Mouse (Mus musculus) lung, embryonic 16.5 days (tissue): ENCODE results near the gene Clec16a. TPM values are rescaled to one million over a fixed set of nuclear protein-coding genes. Genes with fewer than 3 reads are reported as not detected.

Experiments used
- ATAC-seq: fragments of 200-750 bp; cut with Nextera tagmentation; 2 replicates; pipeline ENCODE4 v1.8.0; 2017; ENCODE audit warnings: low read depth, mild to moderate bottlenecking, moderate library complexity
- H3K27ac ChIP-seq: fragments of 300-500 bp; sonication (generic); 2 replicates; pipeline ENCODE4 v1.5.1; 2014; ENCODE audit warnings: mild to moderate bottlenecking, control low read depth, low read length
- H3K27me3 ChIP-seq: fragments of 300-500 bp; sonication (generic); 2 replicates; pipeline ENCODE4 v1.6.1; 2014; ENCODE audit warnings: low read depth, low read length, mixed read lengths; ENCODE audit not compliant: control insufficient read depth, insufficient read depth
- H3K36me3 ChIP-seq: fragments of 300-500 bp; sonication (generic); 2 replicates; pipeline ENCODE4 v1.6.1; 2014; ENCODE audit warnings: low read length; ENCODE audit not compliant: control insufficient read depth, insufficient read depth
- H3K4me1 ChIP-seq: fragments of 300-500 bp; sonication (generic); replicated peaks from 2 replicates; pipeline ENCODE4 v1.6.1; 2014; ENCODE audit warnings: low read length, mixed read lengths; ENCODE audit not compliant: control insufficient read depth, insufficient read depth
- H3K4me2 ChIP-seq: fragments of 300-500 bp; sonication (generic); 2 replicates; pipeline ENCODE4 v1.6.1; 2014; ENCODE audit warnings: low read depth, low read length, control low read depth
- H3K4me3 ChIP-seq: fragments of 300-500 bp; sonication (generic); 2 replicates; pipeline ENCODE4 v1.5.1; 2014; ENCODE audit warnings: mild to moderate bottlenecking, low read length, control low read depth
- H3K9ac ChIP-seq: fragments of 300-500 bp; sonication (generic); 2 replicates; pipeline ENCODE4 v1.6.1; 2014; ENCODE audit warnings: low read length, control low read depth
- H3K9me3 ChIP-seq: fragments of 300-500 bp; sonication (generic); 2 replicates; pipeline ENCODE4 v1.6.1; 2016; ENCODE audit warnings: low read length; ENCODE audit not compliant: control insufficient read depth
- WGBS: fragments of 180-500 bp; shearing (Covaris S2); extraction: QIAGEN DNeasy Blood & Tissue Kit; methylation state at CpG from one replicate; pipeline ENCODE4 v1.1.7; 2014; 5-methylcytosine and 5-hydroxymethylcytosine counted together
- polyA plus RNA-seq: library from polyadenylated mRNA; unstranded; fragments of >200 nt; fragmentation: Nextera tagmentation; extraction: Ambion mirVana; gene quantifications from 2 replicates; pipeline ENCODE4 v1.2.1, GENCODE M21; 2015

Clec16a gene
- polyA plus RNA-seq, 1 experiment from 2014 or later = 27.3 TPM

- WGBS = 54% methylated on average over 6 of the region's 6 CpGs
- no peaks in the 10 kb centered on the region for H3K27me3 ChIP-seq
- no peak overlapping the region for H3K27ac ChIP-seq
- H3K36me3 ChIP-seq = no peaks in the 10 kb centered on the region
- no peak overlapping the region for H3K9ac ChIP-seq
- no peaks in the 10 kb centered on the region for H3K9me3 ChIP-seq
- H3K4me2 ChIP-seq = no peak overlapping the region
- H3K4me3 ChIP-seq = no peak overlapping the region
- peaks cover 29% of the 10 kb centered on the region for H3K4me1 ChIP-seq
- ATAC-seq = no peak
Measured at GRCm38 (mm10) chr16:10719971-10720370, 174.8 kb downstream of the Clec16a start.

GRCm38 (mm10) chr16:10722882-10723544 lies 177.9 kb downstream of the Clec16a start:
- H3K27ac ChIP-seq = peak overlapping the region; percentile 1
- no peaks in the 10 kb centered on the region for H3K36me3 ChIP-seq
- H3K27me3 ChIP-seq = no peaks in the 10 kb centered on the region
- 27% methylated on average over 1 of the region's 1 CpGs for WGBS
- ATAC-seq = no peak
- no peaks in the 10 kb centered on the region for H3K9me3 ChIP-seq
- no peak overlapping the region for H3K4me2 ChIP-seq
- peaks cover 42% of the 10 kb centered on the region for H3K4me1 ChIP-seq
- no peak overlapping the region for H3K9ac ChIP-seq
- H3K4me3 ChIP-seq = no peak overlapping the region

- peak; percentile 58 for ATAC-seq
- Histone ChIP-seq H3K27me3 (no peaks in the 10 kb centered on the region), H3K9ac (no peak overlapping the region), H3K36me3 (no peaks in the 10 kb centered on the region), H3K27ac (peak overlapping the region; percentile 15), H3K4me2 (no peak overlapping the region), H3K4me3 (no peak overlapping the region), H3K9me3 (no peaks in the 10 kb centered on the region), H3K4me1 (peaks cover 47% of the 10 kb centered on the region)
- WGBS = 36% methylated on average over 5 of the region's 5 CpGs
Measured at GRCm38 (mm10) chr16:10723816-10724647, 178.9 kb downstream of the Clec16a start.

- Histone ChIP-seq H3K4me3 (no peak overlapping the region), H3K4me1 (peaks cover 45% of the 10 kb centered on the region), H3K27me3 (no peaks in the 10 kb centered on the region), H3K27ac (no peak overlapping the region; the same call in 1 of the 2 replicates), H3K9ac (no peak overlapping the region), H3K9me3 (no peaks in the 10 kb centered on the region), H3K4me2 (no peak overlapping the region), H3K36me3 (no peaks in the 10 kb centered on the region)
- WGBS = 69% methylated on average over 2 of the region's 2 CpGs
- no peak for ATAC-seq
Measured at GRCm38 (mm10) chr16:10725156-10725555, 180.0 kb downstream of the Clec16a start.

DNA sequence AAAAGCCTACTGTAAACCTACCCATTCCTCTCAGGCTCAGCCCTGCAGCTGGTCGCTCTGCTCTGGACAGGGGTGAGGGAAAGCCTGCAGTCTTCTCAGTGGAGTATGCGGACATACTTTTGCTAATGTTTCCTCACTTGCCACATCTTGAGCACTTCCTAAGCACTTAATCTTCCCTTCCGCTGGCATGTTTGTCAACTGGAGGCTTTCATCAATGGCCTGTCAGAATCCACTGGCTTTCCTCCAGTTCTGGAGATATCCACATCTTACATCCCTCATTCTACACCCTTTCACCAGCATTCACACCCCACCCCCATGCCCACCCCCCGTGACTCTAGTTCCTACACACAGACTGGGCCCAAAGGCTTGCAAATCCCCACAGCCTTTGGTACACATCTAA lies 182.5 kb downstream of the Clec16a start:
- WGBS = 18% methylated on average over 4 of the region's 4 CpGs
- Histone ChIP-seq H3K4me1 (peaks cover 38% of the 10 kb centered on the region), H3K9ac (no peak overlapping the region), H3K4me3 (no peak overlapping the region), H3K4me2 (no peak overlapping the region), H3K27ac (peak overlapping the region; percentile 68), H3K27me3 (no peaks in the 10 kb centered on the region), H3K36me3 (no peaks in the 10 kb centered on the region), H3K9me3 (no peaks in the 10 kb centered on the region)
- ATAC-seq = peak; percentile 85

GRCm38 (mm10) chr16:10728886-10729285 lies 183.7 kb downstream of the Clec16a start:
- H3K4me3 ChIP-seq = no peak overlapping the region
- WGBS = 55% methylated on average over 3 of the region's 3 CpGs
- H3K4me2 ChIP-seq = no peak overlapping the region
- no peaks in the 10 kb centered on the region for H3K9me3 ChIP-seq
- H3K36me3 ChIP-seq = no peaks in the 10 kb centered on the region
- H3K9ac ChIP-seq = no peak overlapping the region
- no peak overlapping the region for H3K27ac ChIP-seq
- no peaks in the 10 kb centered on the region for H3K27me3 ChIP-seq
- H3K4me1 ChIP-seq = peaks cover 27% of the 10 kb centered on the region
- no peak for ATAC-seq

DNA sequence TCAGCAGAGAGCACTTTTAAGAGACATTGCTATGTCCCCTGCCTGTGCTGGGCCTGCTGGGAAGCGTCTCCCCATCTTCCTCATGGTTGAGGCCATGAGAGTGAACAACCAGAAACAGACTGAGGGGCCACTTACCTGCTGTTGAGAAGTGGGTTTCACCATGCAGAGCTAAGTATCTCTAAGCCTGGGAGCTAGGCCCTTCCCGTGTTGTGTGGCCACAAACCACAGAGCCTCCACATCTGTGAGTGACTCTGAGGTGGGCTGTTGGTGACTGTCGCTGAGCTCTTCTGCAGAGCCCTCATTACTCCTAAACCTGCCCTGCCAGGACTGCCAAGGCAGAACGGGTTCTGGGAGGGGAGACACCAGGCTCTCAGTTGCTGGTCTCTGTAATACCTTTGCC lies 185.8 kb downstream of the Clec16a start:
- Histone ChIP-seq H3K27ac (no peak overlapping the region), H3K9ac (no peak overlapping the region), H3K4me1 (peaks cover 23% of the 10 kb centered on the region), H3K27me3 (no peaks in the 10 kb centered on the region), H3K9me3 (no peaks in the 10 kb centered on the region), H3K4me2 (no peak overlapping the region), H3K36me3 (no peaks in the 10 kb centered on the region), H3K4me3 (no peak overlapping the region)
- no peak for ATAC-seq
- WGBS = 77% methylated on average over 4 of the region's 4 CpGs

DNA sequence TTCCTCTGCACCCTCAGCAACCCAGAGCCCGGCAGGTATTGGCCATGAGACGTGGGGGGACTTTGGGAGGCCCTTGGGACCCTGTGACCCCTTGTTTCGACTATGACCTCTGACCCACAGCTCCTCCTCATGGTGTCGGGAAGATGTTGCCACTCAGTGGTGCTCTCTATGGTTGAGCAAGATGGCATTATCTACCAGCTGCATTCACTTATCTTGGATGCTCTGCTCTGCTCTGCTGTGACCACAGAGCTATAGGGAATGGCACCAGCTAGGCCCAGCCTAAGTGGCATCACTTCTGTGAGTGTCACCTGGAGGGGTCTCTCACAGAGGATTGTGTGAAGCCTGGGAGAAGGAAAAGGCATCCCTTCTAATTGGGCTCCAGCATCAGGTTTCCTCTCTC lies 186.6 kb downstream of the Clec16a start:
- Histone ChIP-seq H3K36me3 (no peaks in the 10 kb centered on the region), H3K27ac (no peak overlapping the region), H3K4me3 (no peak overlapping the region), H3K9me3 (no peaks in the 10 kb centered on the region), H3K27me3 (no peaks in the 10 kb centered on the region), H3K9ac (no peak overlapping the region), H3K4me1 (peaks cover 26% of the 10 kb centered on the region), H3K4me2 (no peak overlapping the region)
- 80% methylated on average over 4 of the region's 4 CpGs for WGBS
- ATAC-seq = no peak

DNA sequence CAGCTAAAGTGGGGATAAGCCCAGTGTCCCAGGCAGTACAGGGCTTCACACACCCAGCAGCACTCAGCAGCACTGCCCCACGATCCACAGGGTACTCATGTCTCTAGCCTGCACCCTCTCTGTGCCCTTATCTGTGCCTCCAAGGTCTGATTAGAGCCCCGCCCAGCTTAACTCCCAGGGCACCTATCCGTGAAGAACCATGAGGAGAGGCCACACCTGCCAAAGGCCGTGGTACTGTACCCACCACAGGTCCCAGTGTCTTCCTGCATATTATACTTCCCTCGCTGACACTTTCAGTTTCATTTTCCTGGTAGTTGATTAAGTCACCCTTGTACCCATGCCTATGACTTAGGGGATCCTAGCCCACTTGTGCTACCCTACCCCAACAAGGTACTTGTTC lies 187.3 kb downstream of the Clec16a start:
- H3K9me3 ChIP-seq = no peaks in the 10 kb centered on the region
- ATAC-seq = no peak
- no peaks in the 10 kb centered on the region for H3K36me3 ChIP-seq
- H3K4me2 ChIP-seq = no peak overlapping the region
- no peak overlapping the region for H3K27ac ChIP-seq
- no peak overlapping the region for H3K4me3 ChIP-seq
- peaks cover 25% of the 10 kb centered on the region for H3K4me1 ChIP-seq
- 72% methylated on average over 5 of the region's 5 CpGs for WGBS
- H3K9ac ChIP-seq = no peak overlapping the region
- H3K27me3 ChIP-seq = no peaks in the 10 kb centered on the region
